ENCODE assay signal across 8 mouse cellular contexts in genomic region chr11:116307019-116307725, GRCm38 (mm10). TPM values are rescaled to one million over a fixed set of nuclear protein-coding genes. Genes with fewer than 3 reads are reported as not detected.
A peak's percentile ranks its signal among the peaks of the same experiment; 100 is the strongest.
DNase-seq lines count a peak whose midpoint lies in the region; ATAC-seq and TF ChIP-seq lines count a peak whose summit lies in the region.

Gene Exoc7, minus strand, starts transcription at chr11:116307233.

- TF ChIP-seq CTCF in testis, adult 2 months (IDR thresholded peaks at IDR 0.05; ENCODE audit: control insufficient read depth, insufficient read depth, insufficient replicate concordance, low read depth, low read length): no peak
- no peak for TF ChIP-seq CTCF in cortical plate, adult 2 months (IDR thresholded peaks at IDR 0.05; ENCODE audit: extremely low read depth, insufficient read depth, low read length)
- no peak for TF ChIP-seq CTCF in midbrain, postnatal 0 days (IDR thresholded peaks at IDR 0.05)

- H3K36me3 ChIP-seq in testis, adult 2 months (ENCODE audit: control insufficient read depth, insufficient read depth, low read length): peaks cover 2% of the 10 kb centered on the region
- H3K36me3 ChIP-seq in heart, embryonic 11.5 days (ENCODE audit: control insufficient read depth, insufficient read depth, low read length): peaks cover 11% of the 10 kb centered on the region
- H3K36me3 ChIP-seq in midbrain, postnatal 0 days (ENCODE audit: insufficient read depth, low read length): peaks cover 26% of the 10 kb centered on the region

- H3K4me2 ChIP-seq in heart, embryonic 11.5 days: peak within 1 kb of the TSS; percentile 86
- H3K4me2 ChIP-seq in midbrain, postnatal 0 days (ENCODE audit: low read depth, low read length, poor library complexity, severe bottlenecking): peak within 1 kb of the TSS; percentile 79

- no peaks in the 10 kb centered on the region for H3K27me3 ChIP-seq in testis, adult 2 months (ENCODE audit: control insufficient read depth, insufficient read depth, low read length)
- no peaks in the 10 kb centered on the region for H3K27me3 ChIP-seq in heart, embryonic 11.5 days (ENCODE audit: control insufficient read depth, insufficient read depth, low read length)
- H3K27me3 ChIP-seq in midbrain, postnatal 0 days (ENCODE audit: insufficient read depth, low read length): no peaks in the 10 kb centered on the region

- 82% methylated on average over 10 of the region's 10 CpGs for WGBS in heart, embryonic 11.5 days (ENCODE audit: insufficient replicate concordance)
- WGBS in midbrain, postnatal 0 days: 84% methylated on average over 10 of the region's 10 CpGs

- H3K4me3 ChIP-seq in testis, adult 2 months (ENCODE audit: control insufficient read depth, low read depth, low read length): peak within 1 kb of the TSS; percentile 94
- H3K4me3 ChIP-seq in cortical plate, adult 2 months (ENCODE audit: insufficient read depth, low read length): peak within 1 kb of the TSS; percentile 95
- H3K4me3 ChIP-seq in heart, embryonic 11.5 days (ENCODE audit: low read depth, low read length): peak within 1 kb of the TSS; percentile 60
- peak within 1 kb of the TSS; percentile 72 for H3K4me3 ChIP-seq in midbrain, postnatal 0 days (ENCODE audit: low read depth, low read length)

- H3K27ac ChIP-seq in testis, adult 2 months (ENCODE audit: control insufficient read depth, insufficient read depth, low read depth, low read length): peak within 1 kb of the TSS; percentile 78
- H3K27ac ChIP-seq in cortical plate, adult 2 months (ENCODE audit: insufficient read depth, low read length): no peak within 1 kb of the TSS
- no peak within 1 kb of the TSS for H3K27ac ChIP-seq in heart, embryonic 11.5 days (ENCODE audit: low read depth, low read length)
- H3K27ac ChIP-seq in midbrain, postnatal 0 days (ENCODE audit: low read depth, low read length): peak within 1 kb of the TSS; percentile 59

- peaks cover 12% of the 10 kb centered on the region for H3K4me1 ChIP-seq in testis, adult 2 months (ENCODE audit: control insufficient read depth, insufficient read depth, low read length)
- H3K4me1 ChIP-seq in cortical plate, adult 2 months (ENCODE audit: control insufficient read depth, insufficient read depth, low read length): peaks cover 2% of the 10 kb centered on the region; the same call in 1 of the 2 replicates
- peaks cover 8% of the 10 kb centered on the region for H3K4me1 ChIP-seq in heart, embryonic 11.5 days (ENCODE audit: control insufficient read depth, insufficient read depth, low read length)
- 0 out of 2 replicates have a peak, but pooled peaks cover 5% of the 10 kb centered on the region for H3K4me1 ChIP-seq in midbrain, postnatal 0 days (ENCODE audit: insufficient read depth, low read length)

- ATAC-seq in heart, embryonic 11.5 days (replicated peaks; ENCODE audit: insufficient number of reproducible peaks, low FRiP score, low TSS enrichment): no peak
- ATAC-seq in midbrain, postnatal 0 days (ENCODE audit: low FRiP score): 0 out of 2 replicates have a peak, but pooled peaks have one; percentile 36

- peak within 1 kb of the TSS; percentile 75 for H3K9ac ChIP-seq in heart, embryonic 11.5 days (ENCODE audit: low read depth, low read length)
- H3K9ac ChIP-seq in midbrain, postnatal 0 days (replicated peaks; ENCODE audit: low read length, poor library complexity, severe bottlenecking): peak within 1 kb of the TSS; percentile 75

- H3K9me3 ChIP-seq in heart, embryonic 11.5 days (replicated peaks; ENCODE audit: control insufficient read depth, low read length): no peaks in the 10 kb centered on the region
- H3K9me3 ChIP-seq in midbrain, postnatal 0 days (ENCODE audit: low read length): no peaks in the 10 kb centered on the region

- no peak for TF ChIP-seq POLR2A in testis, adult 2 months (IDR thresholded peaks at IDR 0.05; ENCODE audit: control insufficient read depth, low read depth, low read length)
- no peak for TF ChIP-seq POLR2A in cortical plate, adult 2 months (IDR thresholded peaks at IDR 0.05; ENCODE audit: extremely low read depth, insufficient read depth, low read length)

- no peak for DNase-seq in testis, postnatal 10 days (ENCODE audit: low spot score)
- no peak for DNase-seq in left cerebral cortex, adult 8-10 months (ENCODE audit: low spot score in 2 of 2)
- DNase-seq in midbrain, postnatal 0 days (ENCODE audit: low spot score): no peak
- DNase-seq in frontal cortex, postnatal 25 days (ENCODE audit: low spot score in 2 of 2): no peak
- no peak for DNase-seq in right cerebral cortex, postnatal 10 days (ENCODE audit: low spot score in 2 of 2)

RNA-seq across cellular contexts. Expression of gene Exoc7, which starts in this region (rescaled TPM):
- polyA plus RNA-seq in testis, adult 2 months (2012; rRNA removed): 40.3 and 45.3 TPM in 2 replicates
- polyA plus RNA-seq in cortical plate, adult 2 months (2012; rRNA removed): 91.3 and 95.8 TPM in 2 replicates
- polyA plus RNA-seq in heart, embryonic 11.5 days (2014; fragmentation: Nextera tagmentation; extraction: Ambion mirVana): 42.5 and 46.6 TPM in 2 replicates
- total RNA-seq in left cerebral cortex, adult 8-10 months (2022): 100 to 1,000 TPM in 3 of 4 experiments, 10 to 100 TPM in 1; 99.6 to 115 (median 106) TPM
- 81.0 and 101 TPM in 2 replicates for total RNA-seq in midbrain, postnatal 0 days (2014; rRNA removed)
- 144 and 149 TPM in 2 replicates for polyA plus RNA-seq in midbrain, postnatal 0 days (2015; fragmentation: Nextera tagmentation; extraction: Ambion mirVana)

Comparison
In these comparisons a context has a peak if more than half of its experiments do, and no peak if none do; other contexts are left out.
1. H3K27ac ChIP-seq: peak in testis, adult 2 months (single experiment) and midbrain, postnatal 0 days (single experiment); none in cortical plate, adult 2 months (single experiment) and heart, embryonic 11.5 days (single experiment).
2. Peak in every context shown above with its lines, with median percentiles within 50 percentile points of each other: H3K4me3 ChIP-seq.